Mouse (Mus musculus): ENCODE results near the gene Zfand6.

Zfand6 gene

DNA sequence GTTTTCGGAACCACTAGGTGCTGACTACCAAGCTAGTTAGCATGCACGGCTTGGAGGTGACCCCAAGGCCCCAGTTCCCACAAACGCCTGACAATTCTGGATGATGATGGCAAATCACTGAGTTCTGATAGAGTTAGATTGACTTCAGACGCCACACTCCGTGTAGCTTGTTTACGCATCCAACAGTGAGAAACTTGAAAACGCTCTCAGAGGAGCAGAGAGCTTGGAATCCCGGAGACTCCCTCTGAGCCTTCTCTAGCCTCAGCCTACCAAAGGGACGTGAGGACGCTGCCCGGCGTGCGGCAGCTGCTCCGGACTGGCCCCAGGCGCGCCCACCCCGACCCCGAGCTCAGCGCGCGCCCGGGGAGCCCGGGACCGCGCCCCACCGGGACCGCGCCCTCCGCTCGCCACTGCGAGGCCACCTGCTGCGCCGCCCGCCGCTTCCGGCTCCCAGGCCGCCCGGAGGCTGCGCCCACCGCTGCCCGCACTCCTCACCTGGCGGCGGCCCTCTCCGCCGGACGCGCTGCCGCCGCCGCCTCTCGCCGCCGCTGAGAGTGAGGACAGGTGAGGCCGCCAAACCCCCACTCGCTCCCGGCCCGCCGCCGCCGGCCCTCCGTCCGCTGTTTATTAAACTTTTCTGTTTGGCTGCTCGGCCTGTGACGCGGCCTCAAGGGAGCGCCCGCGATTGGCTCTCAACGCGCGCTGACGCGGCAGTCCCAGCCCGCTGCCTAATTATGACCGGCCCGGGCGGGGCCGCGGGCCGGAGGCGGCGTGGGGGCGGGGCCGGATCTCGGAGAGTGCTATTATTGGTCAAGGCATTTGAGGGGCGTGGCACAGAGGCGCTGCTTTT lies at the start of gene Zfand6:
Zfand6 (minus strand) TSS at position 709 of the 850 bp plus-strand sequence.
- peak; percentile 95 for DNase-seq (ENCODE audit: low read depth)

- no peak for DNase-seq (ENCODE audit: low read depth)
Measured at GRCm38 (mm10) chr7:84736803-84737202, 47.0 kb upstream of the Zfand6 start.

GRCm38 (mm10) chr7:84733038-84733437 lies 43.3 kb upstream of the Zfand6 start:
- no peak for DNase-seq (ENCODE audit: low read depth)

GRCm38 (mm10) chr7:84732052-84732451 lies 42.3 kb upstream of the Zfand6 start:
- no peak for DNase-seq (ENCODE audit: low read depth)

DNA sequence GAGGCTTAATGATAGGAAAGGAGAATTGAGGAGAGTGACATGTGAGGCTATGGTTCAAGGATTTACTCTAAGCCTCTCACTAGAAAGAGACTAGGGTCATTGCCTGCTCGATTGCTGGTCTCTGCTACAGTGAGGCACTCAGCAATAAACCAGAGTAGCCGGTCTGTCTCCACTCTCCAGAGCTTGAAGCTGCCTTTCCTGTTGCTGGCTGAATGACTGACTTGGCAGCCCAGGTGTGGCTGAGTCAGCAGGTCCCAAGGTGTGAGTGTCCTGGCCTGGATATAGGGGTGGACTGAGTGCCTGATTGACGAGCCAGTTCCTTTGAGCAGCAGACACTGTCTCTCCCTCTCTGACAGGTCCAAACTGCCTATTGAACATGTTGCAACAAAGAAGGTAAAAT lies 41.3 kb upstream of the Zfand6 start:
- DNase-seq (ENCODE audit: low read depth) = no peak

DNA sequence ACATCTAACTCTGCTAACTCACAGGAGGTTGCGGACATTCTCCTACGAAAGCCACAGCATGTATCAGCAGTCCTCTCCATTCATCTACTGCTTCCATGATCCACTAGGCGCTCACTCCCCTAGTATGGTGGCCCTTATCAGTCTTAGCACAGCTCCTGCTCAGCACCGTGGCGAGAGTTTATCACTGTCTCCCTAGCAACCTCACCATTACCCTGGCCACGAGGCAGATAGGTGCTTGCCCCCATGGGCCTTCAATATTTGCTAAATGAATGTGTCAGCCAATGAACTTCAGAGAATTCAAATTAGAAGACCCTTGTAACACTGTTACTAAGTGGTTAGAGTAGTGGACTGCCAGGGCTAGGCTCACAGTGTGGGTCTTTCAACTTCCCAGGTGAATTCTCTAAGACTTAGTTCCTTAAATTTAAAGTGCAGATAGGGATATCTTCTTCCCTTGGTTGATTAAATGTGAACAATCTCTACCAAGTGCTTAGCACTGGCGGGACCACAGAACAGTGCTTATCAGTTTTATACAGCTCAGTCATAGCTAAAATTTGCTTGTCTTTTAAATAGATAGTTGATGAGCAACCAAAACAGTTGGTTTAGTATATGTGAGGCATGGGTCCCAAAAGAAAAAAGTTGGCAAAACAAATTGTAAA lies 33.2 kb upstream of the Zfand6 start:
- DNase-seq (ENCODE audit: low read depth) = no peak

GRCm38 (mm10) chr7:84710287-84710958 lies 20.7 kb upstream of the Zfand6 start:
- no peak for DNase-seq (ENCODE audit: low read depth)

DNA sequence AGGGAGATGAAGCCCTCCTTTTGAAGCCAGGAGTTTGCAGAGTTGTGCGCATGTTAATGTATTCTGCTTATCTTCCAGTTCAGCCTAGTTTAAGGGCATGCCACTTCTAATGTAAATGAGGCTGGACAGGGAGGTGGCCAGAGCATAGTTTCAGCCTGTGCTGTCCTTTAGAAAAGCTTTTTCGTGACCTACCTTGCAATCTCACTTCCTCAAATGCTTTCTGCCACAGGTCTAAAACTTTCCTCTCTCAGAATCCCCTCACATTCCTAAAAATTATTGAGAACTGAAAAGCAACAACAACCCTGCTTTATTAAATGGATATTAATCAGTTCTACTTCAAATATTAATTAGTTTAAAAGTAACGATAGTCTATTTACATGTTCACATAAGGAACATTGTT lies 17.1 kb upstream of the Zfand6 start:
- no peak for DNase-seq (ENCODE audit: low read depth)

GRCm38 (mm10) chr7:84690101-84690509 lies 346 bp upstream of the Zfand6 start:
- no peak for DNase-seq (ENCODE audit: low read depth)

DNA sequence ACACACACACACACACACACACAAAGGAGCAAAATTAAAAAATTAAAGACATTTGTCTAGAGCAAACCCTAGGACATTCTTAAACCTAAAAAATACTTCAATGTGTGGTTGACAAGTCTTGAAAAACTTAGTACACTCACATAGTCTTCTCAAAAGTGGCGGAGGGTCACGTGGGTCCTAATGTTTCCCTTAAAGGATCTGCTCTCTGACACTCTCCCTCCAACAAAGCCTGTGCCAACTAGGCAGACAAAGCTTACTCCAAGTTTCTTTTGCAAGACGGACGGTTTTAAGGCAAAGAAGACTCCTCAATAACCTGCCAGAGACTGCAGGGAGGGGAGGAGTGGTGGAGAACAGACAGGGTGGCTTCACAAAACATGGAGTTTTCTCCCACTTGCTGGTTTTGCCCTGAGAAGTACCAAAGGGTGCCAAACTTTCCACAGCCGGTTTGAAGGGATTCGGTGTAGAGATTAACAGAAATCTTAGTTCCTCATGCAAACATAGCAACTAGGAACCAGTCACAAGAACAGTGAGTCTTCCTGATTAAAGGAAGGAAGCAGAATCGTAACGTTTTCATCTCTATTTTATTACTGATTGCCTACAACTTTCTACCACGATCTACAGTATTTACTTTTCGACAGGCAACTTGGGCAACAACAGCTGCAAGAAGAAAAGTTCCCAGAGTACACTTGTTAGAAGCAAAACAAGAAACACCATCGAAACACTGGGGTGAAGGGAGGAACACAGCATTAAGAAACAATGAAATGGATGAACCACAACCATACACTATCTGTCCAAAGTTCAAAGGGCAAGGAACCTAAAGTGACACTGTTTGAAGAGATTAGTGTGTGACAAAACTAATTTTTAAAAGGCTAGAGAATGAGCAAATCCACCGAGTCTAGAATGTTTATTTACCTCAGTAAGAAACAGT lies 1.8 kb downstream of the Zfand6 start:
- peak; percentile 20 for DNase-seq (ENCODE audit: low read depth)

DNA sequence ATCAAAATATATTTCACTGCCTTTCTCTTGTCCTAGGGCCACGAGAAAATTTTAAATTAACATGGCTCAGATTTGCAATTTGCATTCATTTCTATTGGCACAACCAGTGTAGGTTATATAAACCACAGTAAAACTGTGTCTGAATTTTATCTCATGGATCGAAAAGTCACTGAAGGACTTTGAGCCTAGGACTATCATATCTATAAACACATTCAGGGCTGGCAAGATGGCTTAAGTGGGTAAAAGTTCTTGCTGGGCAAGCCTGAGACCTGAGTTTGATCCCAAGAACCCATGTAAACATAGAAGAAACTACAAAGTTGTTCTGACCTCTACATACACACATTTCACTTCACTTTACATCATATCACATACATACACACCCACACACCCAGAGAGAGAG lies 3.4 kb downstream of the Zfand6 start:
- no peak for DNase-seq (ENCODE audit: low read depth)

DNA sequence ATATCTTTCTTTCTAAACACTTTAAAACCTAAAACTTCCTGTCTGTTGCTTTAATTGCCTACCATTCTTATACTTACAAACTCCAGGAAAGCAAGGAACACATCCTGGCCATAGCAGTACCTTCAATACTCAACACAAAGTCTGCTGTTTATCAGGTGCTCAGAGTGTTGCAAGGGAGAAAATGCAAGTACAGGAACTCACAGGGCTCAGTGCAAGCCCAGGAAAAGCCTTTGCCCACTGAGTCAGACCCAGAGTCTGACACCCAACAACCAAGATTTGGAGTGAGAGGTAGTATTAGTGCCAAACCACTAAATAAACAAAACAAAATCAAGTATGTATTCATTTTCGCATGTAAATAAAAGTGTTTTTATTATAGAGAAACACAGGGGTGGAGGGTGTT lies 5.1 kb downstream of the Zfand6 start:
- no peak for DNase-seq (ENCODE audit: low read depth)

DNA sequence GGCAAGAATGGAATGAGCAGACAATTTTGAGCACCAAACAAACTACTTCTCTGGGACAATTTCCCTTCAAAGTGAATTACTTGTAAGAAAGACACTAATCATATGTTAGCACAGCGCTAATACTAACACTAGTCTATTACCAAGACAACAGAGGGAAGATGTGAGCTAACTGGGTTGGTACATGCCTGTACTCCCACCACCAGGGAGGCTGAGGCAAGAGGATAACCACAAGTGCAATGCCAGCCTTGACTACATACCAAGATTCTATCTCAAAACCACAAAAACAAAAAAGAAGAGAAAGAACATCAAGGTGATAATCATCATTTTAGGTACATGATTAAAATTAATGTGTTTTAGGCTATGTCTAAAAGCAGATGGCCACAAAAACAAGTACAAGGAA lies 8.2 kb downstream of the Zfand6 start:
- DNase-seq (ENCODE audit: low read depth) = peak; percentile 67

DNA sequence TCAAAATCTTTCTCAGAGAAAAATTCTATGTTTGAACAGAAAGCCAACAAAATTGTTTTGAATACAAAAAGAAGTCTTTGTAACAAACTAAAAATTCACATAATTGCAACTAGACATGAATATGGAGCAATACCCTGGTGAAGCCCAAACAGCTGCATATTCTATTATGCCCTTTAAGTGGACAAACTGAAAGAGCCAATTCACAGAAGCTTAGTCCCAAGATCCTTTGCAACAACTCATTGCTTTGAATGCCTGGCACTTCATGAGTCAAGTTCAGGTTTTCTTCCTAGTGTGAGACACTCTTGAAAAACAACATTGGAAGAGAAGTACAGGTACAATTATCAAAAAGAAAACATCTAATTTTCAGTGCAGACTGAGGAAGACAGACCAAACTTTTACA lies 8.8 kb downstream of the Zfand6 start:
- DNase-seq (ENCODE audit: low read depth) = peak; percentile 18

- DNase-seq (ENCODE audit: low read depth) = peak; percentile 23
Measured at GRCm38 (mm10) chr7:84680092-84680491, 9.7 kb downstream of the Zfand6 start.

DNA sequence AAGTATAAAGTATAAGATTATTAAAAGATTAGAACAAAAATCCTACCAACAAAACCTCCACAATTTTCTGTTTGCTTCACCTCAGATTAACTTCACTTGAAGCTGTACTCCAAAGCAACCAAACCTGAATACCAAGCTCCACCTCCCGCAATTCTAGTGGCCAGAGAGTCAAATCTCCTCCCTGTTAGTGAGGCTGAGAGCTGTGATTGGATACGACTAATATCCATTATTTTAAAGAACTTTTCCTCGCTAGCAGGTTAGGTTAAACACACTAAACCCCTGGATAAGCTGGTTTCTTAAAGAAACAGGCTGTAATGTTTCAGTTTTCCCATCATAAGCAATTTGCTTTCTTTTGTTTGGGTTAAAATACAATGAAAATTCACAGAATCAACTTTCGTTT lies 10.5 kb downstream of the Zfand6 start:
- DNase-seq (ENCODE audit: low read depth) = peak; percentile 93

- no peak for DNase-seq (ENCODE audit: low read depth)
Measured at GRCm38 (mm10) chr7:84673103-84673502, 16.7 kb downstream of the Zfand6 start.

- DNase-seq (ENCODE audit: low read depth) = no peak
Measured at GRCm38 (mm10) chr7:84669554-84670152, 20.1 kb downstream of the Zfand6 start.

DNA sequence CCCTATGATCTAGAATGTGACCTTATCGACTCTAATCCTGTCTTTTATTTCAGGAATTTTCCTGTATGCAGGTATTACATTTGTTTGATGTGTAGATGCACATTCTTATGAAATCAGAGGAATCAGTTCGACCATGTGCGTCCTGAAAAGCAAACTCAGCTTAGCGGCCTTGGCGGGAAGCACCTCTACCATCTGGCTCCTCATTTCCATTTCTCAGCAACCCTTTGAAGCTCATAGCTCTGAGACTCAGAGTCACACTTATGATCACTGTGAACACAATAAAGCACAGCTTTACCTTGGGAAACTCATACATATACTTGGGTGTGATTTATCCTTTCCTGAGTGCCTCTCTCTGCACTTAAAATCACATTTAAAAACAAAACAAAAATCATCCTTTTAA lies 21.8 kb downstream of the Zfand6 start:
- no peak for DNase-seq (ENCODE audit: low read depth)

DNA sequence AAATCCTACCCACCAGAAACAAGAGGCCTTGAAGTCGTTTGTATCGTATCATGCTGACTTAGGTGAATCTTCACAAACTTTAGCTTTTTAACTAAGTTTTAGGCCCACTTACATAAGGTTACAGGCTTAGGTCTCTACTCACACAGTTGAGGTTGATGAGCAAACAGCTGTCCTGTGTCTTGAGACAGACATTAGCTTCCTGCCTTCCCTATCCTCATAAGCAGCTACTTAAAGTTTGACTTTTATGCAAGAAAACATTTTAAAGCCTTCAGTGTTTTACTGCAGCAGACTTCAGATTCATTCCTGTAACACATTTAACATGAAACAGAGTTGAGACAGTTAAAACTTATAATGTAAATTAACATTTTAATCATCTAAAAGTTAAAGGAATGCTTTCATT lies 37.0 kb downstream of the Zfand6 start:
- DNase-seq (ENCODE audit: low read depth) = peak; percentile 17

- no peak for DNase-seq (ENCODE audit: low read depth)
Measured at GRCm38 (mm10) chr7:84651987-84652321, 37.8 kb downstream of the Zfand6 start.

Data from 416B (cell line).